Mouse (Mus musculus): ENCODE data around the gene Vps37b. TPM values are rescaled to one million over a fixed set of nuclear protein-coding genes. Genes with fewer than 3 reads are reported as not detected.

Gene Vps37b
- 70.8 and 78.6 TPM in 2 replicates for polyA plus RNA-seq (2016; fragmentation: Nextera tagmentation; extraction: Ambion mirVana)

GRCm38 (mm10) chr5:124032001-124032508 lies at the start of gene Vps37b:
TSS of gene Vps37b (minus strand) at chr5:124032270.
- peak within 1 kb of the TSS; percentile 95 for H3K27ac ChIP-seq
- peak within 1 kb of the TSS; percentile 99 for H3K9ac ChIP-seq
- peak within 1 kb of the TSS; percentile 94 for H3K4me3 ChIP-seq
- WGBS, result under 1% methylated on average over 51 of the region's 52 CpGs
- H3K4me1 ChIP-seq, result peaks cover 43% of the 10 kb centered on the region
- H3K9me3 ChIP-seq (replicated peaks), result no peaks in the 10 kb centered on the region
- 0 out of 2 replicates have a peak, but pooled peaks cover 9% of the 10 kb centered on the region for H3K36me3 ChIP-seq
- no peaks in the 10 kb centered on the region for H3K27me3 ChIP-seq
- H3K4me2 ChIP-seq (replicated peaks), result peak within 1 kb of the TSS; percentile 80
- ATAC-seq (ENCODE audit: low FRiP score), result peak; percentile 69

- 94% methylated on average over 17 of the region's 17 CpGs for WGBS
- H3K4me2 ChIP-seq (replicated peaks), result no peak overlapping the region
- H3K9ac ChIP-seq, result peak overlapping the region; percentile 32; the same call in 1 of the 2 replicates
- no peak for ATAC-seq (ENCODE audit: low FRiP score)
- no peaks in the 10 kb centered on the region; the same call in 1 of the 2 replicates for H3K27me3 ChIP-seq
- no peaks in the 10 kb centered on the region for H3K36me3 ChIP-seq
- H3K4me1 ChIP-seq, result peaks cover 28% of the 10 kb centered on the region
- no peak overlapping the region for H3K27ac ChIP-seq
- no peaks in the 10 kb centered on the region for H3K9me3 ChIP-seq (replicated peaks)
- H3K4me3 ChIP-seq, result no peak overlapping the region
Observed at GRCm38 (mm10) chr5:124079880-124080279, 47.8 kb upstream of the Vps37b start.

GRCm38 (mm10) chr5:124078794-124079416 lies 46.8 kb upstream of the Vps37b start:
- WGBS, result 59% methylated on average over 9 of the region's 9 CpGs
- no peaks in the 10 kb centered on the region for H3K9me3 ChIP-seq (replicated peaks)
- H3K36me3 ChIP-seq, result no peaks in the 10 kb centered on the region
- no peak overlapping the region for H3K9ac ChIP-seq
- H3K27ac ChIP-seq, result peak overlapping the region; percentile 56
- H3K4me2 ChIP-seq (replicated peaks), result no peak overlapping the region; the same call in 1 of the 2 replicates
- peak; percentile 72 for ATAC-seq (ENCODE audit: low FRiP score)
- H3K4me1 ChIP-seq, result peaks cover 34% of the 10 kb centered on the region
- no peaks in the 10 kb centered on the region; the same call in 1 of the 2 replicates for H3K27me3 ChIP-seq
- H3K4me3 ChIP-seq, result no peak overlapping the region

GRCm38 (mm10) chr5:124077856-124078460 lies 45.9 kb upstream of the Vps37b start:
- Histone ChIP-seq H3K4me2 (replicated peaks) (no peak overlapping the region), H3K4me1 (peaks cover 40% of the 10 kb centered on the region), H3K9me3 (replicated peaks) (no peaks in the 10 kb centered on the region), H3K27ac (peak overlapping the region; percentile 56), H3K36me3 (no peaks in the 10 kb centered on the region), H3K27me3 (no peaks in the 10 kb centered on the region; the same call in 1 of the 2 replicates), H3K4me3 (no peak overlapping the region), H3K9ac (no peak overlapping the region)
- no peak for ATAC-seq (ENCODE audit: low FRiP score)
- 56% methylated on average over 6 of the region's 6 CpGs for WGBS

GRCm38 (mm10) chr5:124077241-124077640 lies 45.2 kb upstream of the Vps37b start:
- Histone ChIP-seq H3K9ac (no peak overlapping the region), H3K27ac (no peak overlapping the region), H3K36me3 (no peaks in the 10 kb centered on the region), H3K4me2 (replicated peaks) (no peak overlapping the region), H3K9me3 (replicated peaks) (no peaks in the 10 kb centered on the region), H3K27me3 (no peaks in the 10 kb centered on the region; the same call in 1 of the 2 replicates), H3K4me1 (peaks cover 40% of the 10 kb centered on the region), H3K4me3 (no peak overlapping the region)
- ATAC-seq (ENCODE audit: low FRiP score), result no peak
- 82% methylated on average over 13 of the region's 13 CpGs for WGBS

GRCm38 (mm10) chr5:124076559-124076958 lies 44.5 kb upstream of the Vps37b start:
- no peak for ATAC-seq (ENCODE audit: low FRiP score)
- Histone ChIP-seq H3K9ac (no peak overlapping the region), H3K36me3 (no peaks in the 10 kb centered on the region), H3K27ac (no peak overlapping the region), H3K9me3 (replicated peaks) (no peaks in the 10 kb centered on the region), H3K27me3 (no peaks in the 10 kb centered on the region; the same call in 1 of the 2 replicates), H3K4me2 (replicated peaks) (no peak overlapping the region), H3K4me1 (peaks cover 45% of the 10 kb centered on the region), H3K4me3 (no peak overlapping the region)
- 52% methylated on average over 9 of the region's 9 CpGs for WGBS

GRCm38 (mm10) chr5:124075716-124076115 lies 43.6 kb upstream of the Vps37b start:
- no peaks in the 10 kb centered on the region for H3K9me3 ChIP-seq (replicated peaks)
- WGBS, result 68% methylated on average over 9 of the region's 9 CpGs
- no peak for ATAC-seq (ENCODE audit: low FRiP score)
- no peaks in the 10 kb centered on the region; the same call in 1 of the 2 replicates for H3K27me3 ChIP-seq
- no peak overlapping the region for H3K4me3 ChIP-seq
- H3K9ac ChIP-seq, result no peak overlapping the region
- H3K27ac ChIP-seq, result no peak overlapping the region
- H3K4me1 ChIP-seq, result peaks cover 46% of the 10 kb centered on the region
- H3K4me2 ChIP-seq (replicated peaks), result no peak overlapping the region
- no peaks in the 10 kb centered on the region for H3K36me3 ChIP-seq

- no peak overlapping the region for H3K4me2 ChIP-seq (replicated peaks)
- no peak for ATAC-seq (ENCODE audit: low FRiP score)
- H3K36me3 ChIP-seq, result no peaks in the 10 kb centered on the region
- 0 out of 2 replicates have a peak overlapping the region, but pooled peaks have one; percentile 27 for H3K9ac ChIP-seq
- peaks cover 45% of the 10 kb centered on the region for H3K4me1 ChIP-seq
- H3K27ac ChIP-seq, result peak overlapping the region; percentile 7; the same call in 1 of the 2 replicates
- no peaks in the 10 kb centered on the region for H3K9me3 ChIP-seq (replicated peaks)
- H3K4me3 ChIP-seq, result no peak overlapping the region
- no peaks in the 10 kb centered on the region; the same call in 1 of the 2 replicates for H3K27me3 ChIP-seq
- WGBS, result 59% methylated on average over 10 of the region's 10 CpGs
Observed at GRCm38 (mm10) chr5:124074845-124075307, 42.8 kb upstream of the Vps37b start.

GRCm38 (mm10) chr5:124073682-124074081 lies 41.6 kb upstream of the Vps37b start:
- H3K4me3 ChIP-seq, result no peak overlapping the region
- no peak overlapping the region for H3K27ac ChIP-seq
- peaks cover 33% of the 10 kb centered on the region for H3K4me1 ChIP-seq

GRCm38 (mm10) chr5:124069657-124070056 lies 37.6 kb upstream of the Vps37b start:
- whole genome bisulfite sequencing, result 83% methylated on average over 3 of the region's 3 CpGs
- Histone ChIP-seq H3K27me3 (no peaks in the 10 kb centered on the region), H3K4me3 (no peak overlapping the region), H3K36me3 (no peaks in the 10 kb centered on the region), H3K4me1 (peaks cover 16% of the 10 kb centered on the region), H3K27ac (no peak overlapping the region), H3K9me3 (replicated peaks) (no peaks in the 10 kb centered on the region), H3K9ac (no peak overlapping the region), H3K4me2 (replicated peaks) (no peak overlapping the region)
- ATAC-seq (ENCODE audit: low FRiP score), result no peak

More at GRCm38 (mm10) chr5:124073682-124074081, 41.6 kb upstream of the Vps37b start:
- Histone ChIP-seq H3K9me3 (replicated peaks) (no peaks in the 10 kb centered on the region), H3K36me3 (no peaks in the 10 kb centered on the region), H3K27me3 (no peaks in the 10 kb centered on the region; the same call in 1 of the 2 replicates), H3K9ac (no peak overlapping the region), H3K4me2 (replicated peaks) (no peak overlapping the region)
- no peak for ATAC-seq (ENCODE audit: low FRiP score)
- 43% methylated on average over 9 of the region's 9 CpGs for WGBS

GRCm38 (mm10) chr5:124062037-124062824 lies 30.2 kb upstream of the Vps37b start:
- H3K9ac ChIP-seq, result no peak overlapping the region
- WGBS, result 72% methylated on average over 12 of the region's 12 CpGs
- ATAC-seq (ENCODE audit: low FRiP score), result no peak
- H3K9me3 ChIP-seq (replicated peaks), result no peaks in the 10 kb centered on the region
- H3K4me1 ChIP-seq, result peaks cover 3% of the 10 kb centered on the region; the same call in 1 of the 2 replicates
- no peak overlapping the region for H3K27ac ChIP-seq
- H3K4me3 ChIP-seq, result no peak overlapping the region
- no peaks in the 10 kb centered on the region for H3K27me3 ChIP-seq
- no peak overlapping the region for H3K4me2 ChIP-seq (replicated peaks)
- no peaks in the 10 kb centered on the region for H3K36me3 ChIP-seq

- Histone ChIP-seq H3K9ac (no peak overlapping the region), H3K36me3 (no peaks in the 10 kb centered on the region), H3K4me3 (no peak overlapping the region), H3K27ac (no peak overlapping the region), H3K4me1 (peaks cover 3% of the 10 kb centered on the region; the same call in 1 of the 2 replicates), H3K4me2 (replicated peaks) (no peak overlapping the region), H3K27me3 (no peaks in the 10 kb centered on the region), H3K9me3 (replicated peaks) (no peaks in the 10 kb centered on the region)
- 73% methylated on average over 5 of the region's 5 CpGs for WGBS
- no peak for ATAC-seq (ENCODE audit: low FRiP score)
Observed at GRCm38 (mm10) chr5:124059677-124060076, 27.6 kb upstream of the Vps37b start.
